Mouse (Mus musculus) brain, embryonic 14.5 days (tissue): Measurements from ENCODE around the gene Cntnap5c.

Experiments used
- CTCF ChIP-seq: fragments of 200-500 bp; IDR thresholded peaks from 2 replicates; pipeline ENCODE4 v1.5.1; 2012; ENCODE audit warnings: inconsistent platforms, mild to moderate bottlenecking, moderate library complexity, borderline replicate concordance; ENCODE audit not compliant: insufficient read depth, insufficient read length; ENCODE audit errors: extremely low read depth
- POLR2A ChIP-seq: fragments of 200-500 bp; IDR thresholded peaks from 2 replicates; pipeline ENCODE4 v1.6.1; 2012; ENCODE audit warnings: mild to moderate bottlenecking, inconsistent platforms, borderline replicate concordance; ENCODE audit not compliant: poor library complexity, insufficient read depth, insufficient read length, severe bottlenecking; ENCODE audit errors: extremely low read depth

GRCm38 (mm10) chr17:58004491-58004890 lies 235.1 kb downstream of the Cntnap5c start:
- no peak for TF ChIP-seq CTCF
- TF ChIP-seq POLR2A: no peak
